Mouse (Mus musculus): ENCODE results near the gene Traf3.

GRCm38 (mm10) chr12:111225197-111225780, 59.1 kb downstream of the Traf3 start:
- TF ChIP-seq CTCF (conservative IDR thresholded peaks at IDR 0.05; ENCODE audit: low read length): no peak
- TF ChIP-seq NANOG (IDR thresholded peaks at IDR 0.05; ENCODE audit: borderline replicate concordance, low read length): no peak
- TF ChIP-seq POU5F1 (IDR thresholded peaks at IDR 0.05; ENCODE audit: borderline replicate concordance, low read length): no peak

Data from E14TG2a.4 (cell line).